Mouse (Mus musculus) midbrain, embryonic 16.5 days (tissue): Measurements from ENCODE around the gene Smarcd3. TPM values are rescaled to one million over a fixed set of nuclear protein-coding genes. Genes with fewer than 3 reads are reported as not detected.

Experiments used
- ATAC-seq: fragments of 200-750 bp; cut with Nextera tagmentation; 2 replicates; pipeline ENCODE4 v1.8.0; 2017; ENCODE audit warnings: moderate TSS enrichment
- H3K27ac ChIP-seq: fragments of 300-500 bp; sonication (generic); 2 replicates; pipeline ENCODE4 v1.5.1; 2014; ENCODE audit warnings: mild to moderate bottlenecking, low read length, mixed read lengths
- H3K27me3 ChIP-seq: fragments of 300-500 bp; sonication (generic); 2 replicates; pipeline ENCODE4 v1.6.1; 2014; ENCODE audit warnings: low read depth, low read length, mixed read lengths; ENCODE audit not compliant: control insufficient read depth, insufficient read depth
- H3K36me3 ChIP-seq: fragments of 300-500 bp; sonication (generic); 2 replicates; pipeline ENCODE4 v1.6.1; 2014; ENCODE audit warnings: mild to moderate bottlenecking, low read length, moderate library complexity, mixed read lengths; ENCODE audit not compliant: control insufficient read depth, insufficient read depth
- H3K4me1 ChIP-seq: fragments of 300-500 bp; sonication (generic); 2 replicates; pipeline ENCODE4 v1.6.1; 2014; ENCODE audit warnings: mild to moderate bottlenecking, low read length, mixed read lengths; ENCODE audit not compliant: control insufficient read depth, insufficient read depth
- H3K4me2 ChIP-seq: fragments of 300-500 bp; sonication (generic); 2 replicates; pipeline ENCODE4 v1.6.1; 2014; ENCODE audit warnings: mild to moderate bottlenecking, low read length, mixed read lengths
- H3K4me3 ChIP-seq: fragments of 300-500 bp; sonication (generic); 2 replicates; pipeline ENCODE4 v1.5.1; 2014; ENCODE audit warnings: low read depth, mild to moderate bottlenecking, low read length, moderate library complexity, mixed read lengths
- H3K9ac ChIP-seq: fragments of 300-500 bp; sonication (generic); 2 replicates; pipeline ENCODE4 v1.6.1; 2014; ENCODE audit warnings: low read depth, low read length, mixed read lengths
- H3K9me3 ChIP-seq: fragments of 300-500 bp; sonication (generic); replicated peaks from 2 replicates; pipeline ENCODE4 v1.6.1; 2014; ENCODE audit warnings: mild to moderate bottlenecking, low read length, mixed read lengths; ENCODE audit not compliant: control insufficient read depth, poor library complexity, severe bottlenecking
- WGBS: fragments of 180-500 bp; shearing (Covaris S2); extraction: QIAGEN DNeasy Blood & Tissue Kit; methylation state at CpG from one replicate; pipeline ENCODE4 v1.1.7; 2014; 5-methylcytosine and 5-hydroxymethylcytosine counted together
- polyA plus RNA-seq: library from polyadenylated mRNA; unstranded; fragments of >200 nt; fragmentation: Nextera tagmentation; extraction: Ambion mirVana; gene quantifications from 2 replicates; pipeline ENCODE4 v1.2.1, GENCODE M21; 2015

Gene Smarcd3
- polyA plus RNA-seq: 173 and 192 TPM in 2 replicates

DNA sequence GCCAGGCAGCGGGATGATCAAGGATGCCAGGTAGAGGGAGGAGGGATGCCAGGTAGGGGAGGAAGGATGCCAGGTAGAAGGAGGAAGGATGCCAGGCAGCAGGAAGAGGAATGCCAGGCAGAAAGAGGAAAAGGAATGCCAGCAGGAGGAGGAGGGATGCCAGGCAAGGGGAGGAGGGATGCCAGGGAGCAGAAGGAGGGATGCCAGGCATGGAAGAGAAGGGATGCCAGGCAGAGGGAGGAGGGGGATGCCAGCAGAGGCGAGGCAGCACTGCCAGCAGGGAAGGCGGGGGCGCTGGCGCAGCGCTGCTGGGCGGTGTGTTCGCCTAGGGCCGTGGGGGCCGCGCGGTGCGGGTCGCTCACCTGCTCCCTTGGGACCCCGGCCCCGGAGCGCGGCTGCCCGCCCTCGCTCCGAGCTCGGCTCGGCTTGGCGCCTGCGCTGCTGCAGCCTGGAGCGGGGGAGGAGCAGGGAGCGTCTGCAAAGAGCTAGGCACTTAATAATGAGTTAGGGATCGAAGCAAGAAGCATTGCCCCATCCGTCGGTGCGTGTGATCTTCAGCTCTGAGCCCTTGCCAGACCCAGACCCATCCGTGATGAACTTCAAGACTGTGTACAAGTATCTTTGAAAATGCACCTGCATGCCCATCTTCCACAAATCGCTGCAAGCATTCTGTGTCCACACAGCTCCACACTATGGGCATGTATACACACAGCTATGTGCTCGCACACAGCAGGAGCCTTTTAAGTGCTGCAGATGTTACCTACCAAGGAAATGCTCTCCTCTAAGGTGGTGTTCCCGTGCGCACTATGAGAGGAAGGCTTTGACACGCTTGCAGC, at the start of gene Smarcd3:
Smarcd3 (minus strand) TSS at position 426 of the 836 bp plus-strand sequence.
- peak; percentile 91 for ATAC-seq
- no peaks in the 10 kb centered on the region for H3K27me3 ChIP-seq
- no peaks in the 10 kb centered on the region for H3K36me3 ChIP-seq
- peak within 1 kb of the TSS; percentile 81 for H3K9ac ChIP-seq
- peak within 1 kb of the TSS; percentile 67 for H3K4me3 ChIP-seq
- H3K4me1 ChIP-seq: peaks cover 28% of the 10 kb centered on the region
- H3K27ac ChIP-seq: peak within 1 kb of the TSS; percentile 56
- 2% methylated on average over 33 of the region's 37 CpGs for WGBS
- H3K9me3 ChIP-seq: no peaks in the 10 kb centered on the region
- H3K4me2 ChIP-seq: peak within 1 kb of the TSS; percentile 58

GRCm38 (mm10) chr5:24661457-24661856, 37.2 kb upstream of the Smarcd3 start:
- Histone ChIP-seq H3K9ac (no peak overlapping the region), H3K36me3 (no peaks in the 10 kb centered on the region), H3K27ac (no peak overlapping the region), H3K27me3 (no peaks in the 10 kb centered on the region), H3K4me1 (no peaks in the 10 kb centered on the region), H3K4me3 (no peak overlapping the region), H3K4me2 (no peak overlapping the region), H3K9me3 (no peaks in the 10 kb centered on the region; the same call in 1 of the 2 replicates)
- 84% methylated on average over 6 of the region's 6 CpGs for WGBS
- ATAC-seq: no peak

- 89% methylated on average over 2 of the region's 4 CpGs for WGBS
- H3K9ac ChIP-seq: no peak overlapping the region
Observed at GRCm38 (mm10) chr5:24659708-24660423, 35.7 kb upstream of the Smarcd3 start.

DNA sequence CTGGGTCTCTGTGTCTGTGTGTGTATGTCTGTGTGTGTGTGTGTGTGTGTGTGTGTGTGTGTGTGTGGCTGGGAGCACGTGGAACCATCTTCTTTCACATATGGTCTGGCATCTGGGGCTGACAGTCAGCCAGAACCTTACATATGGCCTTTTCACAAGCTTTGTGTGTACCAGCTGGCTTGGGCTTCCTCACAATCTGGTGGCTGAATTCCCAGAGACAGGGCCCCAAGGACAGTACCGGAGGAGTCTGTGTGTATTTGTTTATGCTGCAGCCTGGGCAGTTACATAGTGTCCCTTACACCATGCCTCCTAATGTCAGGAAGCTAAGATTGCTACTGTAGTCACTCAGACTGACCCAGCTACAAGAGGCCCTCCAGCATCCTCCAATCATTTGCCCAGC, 32.9 kb upstream of the Smarcd3 start:
- no peak for ATAC-seq
- no peak overlapping the region for H3K9ac ChIP-seq
- H3K4me1 ChIP-seq: no peaks in the 10 kb centered on the region
- no peak overlapping the region for H3K27ac ChIP-seq
- 51% methylated on average over 2 of the region's 2 CpGs for WGBS
- H3K4me2 ChIP-seq: no peak overlapping the region
- no peak overlapping the region for H3K4me3 ChIP-seq
- H3K36me3 ChIP-seq: no peaks in the 10 kb centered on the region
- no peaks in the 10 kb centered on the region for H3K27me3 ChIP-seq
- H3K9me3 ChIP-seq: no peaks in the 10 kb centered on the region

More at GRCm38 (mm10) chr5:24659708-24660423, 35.7 kb upstream of the Smarcd3 start:
- Histone ChIP-seq H3K27ac (no peak overlapping the region), H3K4me2 (no peak overlapping the region), H3K27me3 (no peaks in the 10 kb centered on the region), H3K4me1 (no peaks in the 10 kb centered on the region), H3K4me3 (no peak overlapping the region), H3K36me3 (no peaks in the 10 kb centered on the region), H3K9me3 (no peaks in the 10 kb centered on the region)
- ATAC-seq: no peak

GRCm38 (mm10) chr5:24654491-24654890, 30.3 kb upstream of the Smarcd3 start:
- H3K4me1 ChIP-seq: 0 out of 2 replicates have a peak, but pooled peaks cover 3% of the 10 kb centered on the region
- WGBS: 87% methylated on average over 6 of the region's 6 CpGs
- no peaks in the 10 kb centered on the region for H3K9me3 ChIP-seq
- no peak overlapping the region for H3K27ac ChIP-seq
- H3K4me3 ChIP-seq: no peak overlapping the region
- no peak for ATAC-seq
- no peak overlapping the region for H3K4me2 ChIP-seq
- H3K36me3 ChIP-seq: no peaks in the 10 kb centered on the region
- no peak overlapping the region for H3K9ac ChIP-seq
- no peaks in the 10 kb centered on the region for H3K27me3 ChIP-seq

- ATAC-seq: peak; percentile 29
- no peak overlapping the region for H3K4me3 ChIP-seq
- 95% methylated on average over 5 of the region's 5 CpGs for WGBS
- 0 out of 2 replicates have a peak, but pooled peaks cover 3% of the 10 kb centered on the region for H3K4me1 ChIP-seq
- H3K9me3 ChIP-seq: no peaks in the 10 kb centered on the region
- H3K27me3 ChIP-seq: no peaks in the 10 kb centered on the region
- H3K36me3 ChIP-seq: no peaks in the 10 kb centered on the region
- no peak overlapping the region for H3K4me2 ChIP-seq
- no peak overlapping the region for H3K27ac ChIP-seq
- H3K9ac ChIP-seq: no peak overlapping the region
Observed at GRCm38 (mm10) chr5:24652780-24653179, 28.6 kb upstream of the Smarcd3 start.

DNA sequence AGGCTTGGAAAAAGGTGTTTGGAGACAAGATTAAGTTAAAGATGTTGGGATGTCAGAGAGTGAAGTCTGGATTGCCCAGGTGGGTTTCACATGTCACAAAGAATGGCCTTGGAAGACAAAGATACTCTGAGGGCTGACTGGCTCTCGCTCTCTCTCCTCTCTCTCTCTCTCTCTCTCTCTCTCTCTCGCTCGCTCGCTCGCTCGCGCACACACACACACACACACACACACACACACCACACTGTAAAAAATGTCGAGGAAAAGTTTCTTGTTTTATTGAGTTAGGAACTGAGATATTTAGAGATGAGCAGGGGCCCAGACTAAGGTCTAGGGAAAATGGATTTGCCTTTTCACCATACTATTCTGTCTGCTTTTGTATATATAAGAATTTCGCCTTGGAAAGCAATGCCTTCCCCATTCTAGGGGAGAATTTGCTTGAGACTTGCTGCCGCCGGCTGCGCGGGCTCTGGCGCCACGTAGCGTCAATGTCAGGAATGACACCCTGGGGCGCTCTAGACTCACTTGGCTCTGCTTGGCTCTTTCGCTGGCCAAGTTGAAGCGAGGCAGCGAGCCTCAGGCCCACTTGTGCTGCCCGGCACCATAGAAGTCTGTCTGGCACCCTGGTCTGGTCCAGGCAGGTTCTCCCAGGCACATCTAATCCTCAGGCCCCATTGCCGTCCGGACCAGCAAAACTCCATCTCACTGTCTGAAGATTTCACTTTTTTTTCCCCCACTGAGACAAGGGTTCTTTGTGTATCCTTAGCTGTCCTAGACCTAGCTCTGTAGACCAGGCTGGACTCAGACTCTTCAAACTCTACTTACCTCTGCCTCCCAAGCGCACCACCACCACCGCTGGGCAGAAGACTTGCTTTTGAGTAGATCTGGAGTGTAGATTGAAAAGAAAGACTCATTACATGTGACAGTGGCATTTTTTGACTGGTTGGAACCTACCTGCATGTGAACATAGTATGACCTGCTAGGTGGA, 27.8 kb upstream of the Smarcd3 start:
- ATAC-seq: peak; percentile 83
- no peak overlapping the region for H3K27ac ChIP-seq
- no peaks in the 10 kb centered on the region for H3K9me3 ChIP-seq
- H3K27me3 ChIP-seq: no peaks in the 10 kb centered on the region
- H3K4me3 ChIP-seq: no peak overlapping the region
- no peaks in the 10 kb centered on the region for H3K36me3 ChIP-seq
- H3K4me1 ChIP-seq: 0 out of 2 replicates have a peak, but pooled peaks cover 3% of the 10 kb centered on the region
- H3K9ac ChIP-seq: peak overlapping the region; percentile 11; the same call in 1 of the 2 replicates
- WGBS: 19% methylated on average over 23 of the region's 25 CpGs
- H3K4me2 ChIP-seq: no peak overlapping the region; the same call in 1 of the 2 replicates

- Histone ChIP-seq H3K9ac (peak overlapping the region; percentile 11; the same call in 1 of the 2 replicates), H3K4me2 (no peak overlapping the region), H3K4me3 (no peak overlapping the region), H3K4me1 (0 out of 2 replicates have a peak, but pooled peaks cover 3% of the 10 kb centered on the region), H3K36me3 (no peaks in the 10 kb centered on the region), H3K27me3 (no peaks in the 10 kb centered on the region), H3K27ac (no peak overlapping the region), H3K9me3 (no peaks in the 10 kb centered on the region)
- 86% methylated on average over 6 of the region's 6 CpGs for WGBS
- ATAC-seq: no peak; the same call in 1 of the 2 replicates
Observed at GRCm38 (mm10) chr5:24651356-24651755, 27.1 kb upstream of the Smarcd3 start.
